Mouse (Mus musculus) thymus, postnatal 25 days (tissue): ENCODE measurements around the gene Wnt11.

Source experiments
- DNase-seq: peaks from one replicate; pipeline ENCODE4 v3.0.0; 2022

Gene Wnt11

DNA sequence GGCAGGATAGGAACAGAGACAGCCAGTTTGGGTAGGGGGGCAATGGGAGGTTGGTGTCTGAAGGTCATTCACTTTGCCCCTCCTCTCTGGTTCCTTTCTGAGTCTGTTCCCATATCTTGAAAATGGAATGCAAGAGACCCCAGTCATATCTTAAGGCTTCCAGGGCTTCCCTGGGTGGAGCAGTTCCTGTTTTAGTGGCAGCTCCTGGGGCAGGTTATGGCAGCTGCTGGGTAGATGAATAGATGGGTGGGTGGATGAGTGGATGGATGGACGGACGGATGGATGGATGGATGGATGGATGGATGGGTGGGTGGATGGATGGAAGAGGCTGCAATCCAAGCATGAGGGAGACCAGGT, 32.9 kb downstream of the Wnt11 start:
- no peak for DNase-seq

DNA sequence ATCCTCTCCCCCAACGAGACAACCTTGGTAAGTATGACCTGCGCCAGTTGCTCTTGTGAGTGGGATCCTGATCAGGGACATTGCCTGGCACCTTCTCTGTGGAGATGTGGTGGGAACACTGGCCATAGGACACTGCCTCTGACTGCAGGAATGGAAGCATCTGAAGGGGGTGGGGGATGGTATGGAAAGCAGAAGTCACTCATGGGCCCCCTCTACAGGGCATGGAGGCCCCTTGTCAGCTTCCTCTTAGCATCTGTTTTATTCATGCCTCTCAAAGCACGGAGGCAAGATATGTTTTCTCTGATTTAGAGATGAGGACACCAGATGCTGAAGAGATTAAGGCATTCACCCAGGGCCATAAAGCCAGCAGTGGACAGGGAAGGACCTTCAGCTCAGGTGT, 34.2 kb downstream of the Wnt11 start:
- no peak for DNase-seq

DNA sequence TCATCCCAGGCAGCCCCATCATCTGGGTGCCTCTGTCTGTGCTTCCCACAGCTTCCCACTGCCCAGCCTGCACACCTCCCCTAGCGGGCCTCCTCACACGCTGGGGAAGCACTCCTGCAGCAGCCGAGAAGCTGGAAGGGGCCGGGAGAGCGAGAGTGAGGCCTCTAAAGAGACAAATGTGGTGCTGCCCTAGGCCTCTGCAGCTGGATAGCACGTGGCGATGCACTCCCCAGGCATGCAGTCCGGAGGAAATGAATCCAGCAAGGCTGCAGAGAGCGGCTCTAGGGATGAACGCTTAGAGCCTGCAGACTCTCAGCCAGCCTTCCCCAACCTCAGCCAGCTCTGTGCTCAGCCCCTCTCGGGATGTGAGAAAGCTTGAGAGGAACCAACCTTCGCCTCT, 35.9 kb downstream of the Wnt11 start:
- DNase-seq, result no peak

DNA sequence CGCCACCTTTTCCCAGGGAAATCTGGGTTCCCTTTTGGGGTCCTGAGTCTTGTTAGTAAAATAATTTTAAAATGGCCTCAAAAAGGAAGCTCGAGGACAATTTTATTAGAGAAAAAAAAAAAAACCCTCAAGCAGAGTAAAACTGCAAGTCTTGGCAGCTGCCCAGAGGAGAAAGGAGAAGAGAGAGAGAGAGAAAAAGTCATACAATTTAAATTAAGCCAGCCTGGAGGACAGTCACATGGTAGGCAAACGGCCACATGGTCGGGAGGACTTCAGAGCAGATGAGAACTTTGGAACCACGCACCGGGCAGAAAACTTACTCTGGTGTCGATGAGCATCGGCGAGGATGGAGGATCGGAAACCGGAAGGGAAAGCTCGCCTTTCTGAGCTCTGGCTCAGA, 37.0 kb downstream of the Wnt11 start:
- no peak for DNase-seq

DNA sequence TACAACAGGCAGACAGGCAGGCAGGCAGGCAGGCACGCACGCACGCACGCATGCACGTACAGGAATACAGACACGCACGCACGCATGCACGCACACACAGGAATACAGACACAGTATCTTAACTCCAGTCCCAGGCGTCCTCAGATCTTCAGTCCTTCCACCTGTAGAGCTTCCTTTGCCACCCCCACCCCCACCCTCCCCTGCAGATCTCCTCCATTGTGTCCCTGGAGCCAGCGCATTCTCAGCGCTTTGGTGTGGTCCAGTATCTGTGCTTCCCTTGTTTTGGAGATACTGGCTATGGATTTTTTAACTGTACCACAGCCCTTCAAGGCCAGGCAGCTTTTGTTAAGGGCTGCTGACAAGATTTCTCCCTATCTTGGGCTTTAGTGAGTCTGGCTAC, 38.4 kb downstream of the Wnt11 start:
- no peak for DNase-seq

DNA sequence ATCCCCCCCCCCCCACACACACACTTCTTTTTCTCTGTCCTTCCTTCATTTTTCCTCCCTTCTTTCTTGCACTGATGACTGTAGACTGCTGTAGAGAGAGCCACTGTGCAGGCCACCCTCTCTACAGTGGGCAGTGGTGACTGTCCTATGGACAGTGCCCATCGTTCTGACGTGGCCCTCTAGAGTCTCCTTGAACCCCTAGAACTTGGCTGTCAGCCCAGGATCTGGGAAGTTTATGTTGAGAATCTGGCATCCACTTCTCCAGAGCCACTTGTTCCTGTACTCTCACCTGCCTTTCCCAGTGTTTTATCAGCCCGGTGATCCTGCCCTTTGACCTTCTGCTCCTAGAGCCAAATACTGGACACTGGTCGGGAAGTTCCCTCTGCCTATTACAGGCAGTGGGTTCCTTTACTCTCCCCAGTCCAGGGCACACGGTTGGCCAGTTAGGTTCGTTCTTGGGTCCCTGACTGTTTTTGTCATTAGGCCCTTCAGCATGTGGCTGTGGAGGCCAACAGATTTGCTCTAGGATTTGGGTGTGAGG, 39.6 kb downstream of the Wnt11 start:
- DNase-seq, result no peak

DNA sequence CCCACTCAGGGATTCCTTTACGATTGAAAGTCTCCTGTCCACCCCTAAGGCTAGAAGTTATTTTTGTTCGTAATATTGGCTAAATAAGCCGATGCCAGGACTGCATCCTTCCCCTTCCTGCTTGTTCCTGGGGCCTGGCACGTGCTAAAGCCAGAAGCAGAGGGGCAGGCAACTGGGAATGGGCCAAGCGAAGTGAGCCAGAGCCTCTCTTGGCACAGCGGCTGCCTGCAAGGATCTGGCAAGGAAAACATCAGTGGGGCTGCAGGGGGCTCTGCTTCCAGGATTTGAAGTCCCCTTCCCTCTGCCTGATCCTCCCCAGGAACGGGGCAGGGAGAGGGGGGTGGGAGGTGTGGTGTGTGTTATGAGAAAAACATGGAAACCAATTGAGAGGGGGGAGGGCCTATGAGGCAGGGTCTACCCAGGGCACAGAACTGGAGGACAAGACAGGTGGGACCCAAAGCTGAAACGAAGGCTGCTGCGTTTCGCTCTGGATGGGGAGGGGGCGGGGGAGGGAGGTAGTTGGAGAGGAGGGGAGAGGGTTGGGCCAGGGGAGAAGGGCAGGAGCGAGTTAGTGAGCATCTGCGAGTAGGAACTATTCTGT, 40.6 kb downstream of the Wnt11 start:
- DNase-seq, result no peak

DNA sequence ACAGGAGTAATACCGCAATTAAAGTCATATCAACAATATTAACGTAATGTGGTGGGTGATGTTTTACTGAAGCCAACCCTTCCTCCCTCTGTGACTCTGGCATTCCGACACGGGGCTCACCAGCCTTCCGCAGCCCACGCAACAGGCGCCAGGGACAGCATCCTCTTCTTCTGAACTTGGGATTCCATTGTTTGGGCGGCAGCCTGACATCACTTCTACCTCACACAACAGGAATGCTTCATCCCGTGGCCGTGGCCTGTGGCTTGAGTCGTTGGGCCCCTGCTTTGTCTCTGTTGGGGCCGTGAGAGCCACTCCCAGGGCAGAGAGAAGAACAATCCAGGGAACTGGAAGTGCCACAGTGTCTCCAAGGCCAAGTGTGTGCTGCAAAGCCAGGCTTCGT, 41.2 kb downstream of the Wnt11 start:
- no peak for DNase-seq

DNA sequence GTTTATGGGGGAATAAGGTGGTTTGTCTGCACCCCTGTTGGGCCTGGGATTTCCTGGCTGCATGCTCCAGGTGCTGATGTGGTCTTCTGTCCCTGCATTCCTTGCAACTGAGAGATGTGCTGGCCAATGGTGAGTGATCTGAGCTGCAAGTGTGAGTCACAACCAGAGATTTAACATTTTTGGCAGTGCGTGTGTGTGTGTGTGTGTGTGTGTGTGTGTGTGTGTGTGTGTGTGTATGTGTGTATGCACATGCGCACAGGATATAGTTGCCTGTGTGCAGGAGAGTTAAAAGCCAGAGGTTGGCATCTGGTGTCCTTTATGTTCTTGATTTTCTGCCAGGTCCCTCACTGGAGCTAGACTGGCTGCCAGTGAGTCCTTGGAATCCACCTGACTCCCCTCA, 44.3 kb downstream of the Wnt11 start:
- DNase-seq, result no peak

DNA sequence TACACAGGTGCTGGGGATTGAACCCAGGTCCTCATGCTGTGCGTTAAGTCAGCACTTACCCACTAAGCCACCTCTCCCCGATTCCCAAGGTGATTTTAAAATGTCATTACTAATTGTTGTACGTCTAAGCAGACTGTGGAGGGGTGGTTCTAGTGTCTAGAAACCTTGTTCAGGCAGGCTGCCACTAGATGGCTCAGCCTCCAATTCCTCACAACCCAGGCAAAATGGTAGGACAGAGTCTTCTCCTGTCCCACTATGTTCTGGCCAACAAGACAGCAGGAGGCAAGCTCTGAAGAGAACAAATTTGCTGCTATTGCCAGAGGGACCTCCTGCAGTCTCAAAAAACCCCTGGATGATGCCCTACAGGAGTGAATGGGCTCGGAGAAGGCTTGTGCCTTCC, 47.0 kb downstream of the Wnt11 start:
- DNase-seq, result no peak

DNA sequence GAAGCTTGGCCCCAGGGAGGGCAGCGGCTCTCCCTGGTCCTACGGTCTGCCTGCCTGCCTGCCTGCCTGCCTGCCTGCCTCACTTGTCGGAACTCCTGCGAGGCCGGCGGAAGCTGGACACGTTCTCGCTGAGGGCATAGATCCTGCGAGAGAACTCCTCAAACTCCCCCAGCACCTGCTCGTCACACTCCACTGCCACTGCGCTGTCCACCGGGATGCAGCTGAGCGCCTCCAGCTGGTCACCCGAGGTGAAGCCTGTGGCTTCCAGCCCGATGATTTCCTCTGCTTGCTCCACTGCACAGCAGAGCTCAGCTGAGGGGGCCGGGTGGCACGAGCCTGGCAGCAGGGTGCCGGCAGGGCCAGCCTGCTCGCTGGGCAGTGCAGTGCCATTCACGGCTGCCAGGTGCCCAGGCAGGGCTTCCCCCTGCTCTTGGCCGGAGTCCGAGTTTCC, 52.9 kb downstream of the Wnt11 start:
- DNase-seq, result no peak

DNA sequence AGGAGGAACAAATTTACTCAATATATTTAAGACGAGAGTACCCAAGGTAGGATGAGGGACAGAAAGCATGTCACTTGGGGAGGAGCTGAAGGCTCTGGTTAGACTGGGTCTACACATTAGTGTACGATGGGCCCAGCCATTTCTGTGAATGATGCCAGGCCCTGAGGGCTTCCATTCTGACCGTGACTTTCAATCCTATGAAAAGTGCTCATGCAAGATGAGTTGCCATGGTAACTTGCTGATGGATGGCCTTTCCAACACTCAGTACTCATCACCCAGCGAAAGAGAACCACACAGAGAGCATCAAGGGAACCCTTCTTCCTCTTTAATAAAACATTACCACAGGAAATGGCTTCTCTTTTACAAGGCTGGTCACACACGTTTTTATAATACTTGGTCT, 53.9 kb downstream of the Wnt11 start:
- DNase-seq, result no peak

DNA sequence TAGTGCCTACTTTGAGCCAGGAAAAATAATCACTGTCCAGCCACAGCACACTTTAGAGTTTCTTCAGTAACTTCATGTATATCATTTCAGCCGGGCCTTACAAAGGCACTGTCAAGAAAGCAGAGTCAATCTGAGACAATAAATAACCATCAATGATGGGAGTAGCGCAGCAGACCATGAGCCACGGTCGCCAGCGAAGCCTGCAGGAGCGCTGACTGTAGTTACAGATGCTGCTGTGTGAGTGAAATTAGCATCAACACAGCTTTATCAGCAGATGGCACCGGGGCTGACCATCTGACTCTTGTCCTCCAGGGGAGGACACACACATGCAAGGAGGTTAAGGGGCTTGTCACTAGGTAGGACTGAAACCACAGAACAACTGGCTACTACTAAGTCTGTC, 54.3 kb downstream of the Wnt11 start:
- DNase-seq, result no peak

DNA sequence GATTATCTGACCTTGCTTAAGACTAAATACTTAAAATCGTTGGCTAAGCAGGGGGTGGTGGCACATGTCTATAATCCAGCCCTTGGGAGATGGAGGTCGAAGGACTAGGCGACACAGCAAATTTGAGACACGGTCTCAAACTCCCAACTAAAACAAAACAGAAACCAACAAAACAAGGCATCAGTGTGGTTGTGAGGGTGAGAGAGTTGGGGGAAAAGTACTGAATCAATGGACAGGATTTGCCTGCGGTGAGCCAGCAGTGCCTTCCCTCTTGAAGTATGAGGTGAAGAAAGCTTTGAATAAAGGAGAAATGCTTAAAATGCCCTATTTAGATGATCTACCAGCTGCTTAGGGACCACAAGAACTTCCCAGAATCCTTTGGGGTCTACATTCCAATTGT, 58.2 kb downstream of the Wnt11 start:
- no peak for DNase-seq

DNA sequence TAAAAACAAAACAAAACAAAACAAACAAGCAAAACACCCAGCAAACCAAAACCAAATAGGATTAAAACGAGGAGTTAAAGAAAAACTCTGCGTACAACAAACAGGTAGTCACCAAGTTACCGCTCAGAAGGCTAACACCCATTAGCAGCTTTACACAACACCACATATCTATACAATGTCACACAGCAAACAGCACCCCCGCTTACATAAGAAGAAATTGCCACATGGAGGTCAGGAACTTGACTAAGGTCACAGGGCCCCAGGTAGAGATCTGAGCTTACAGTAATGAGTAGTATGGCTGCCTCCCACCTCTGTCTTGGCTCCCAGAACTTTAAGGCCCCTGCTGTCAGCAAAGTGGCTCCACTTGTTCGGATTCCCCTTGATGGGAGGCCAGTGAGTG, 59.4 kb downstream of the Wnt11 start:
- DNase-seq, result no peak

DNA sequence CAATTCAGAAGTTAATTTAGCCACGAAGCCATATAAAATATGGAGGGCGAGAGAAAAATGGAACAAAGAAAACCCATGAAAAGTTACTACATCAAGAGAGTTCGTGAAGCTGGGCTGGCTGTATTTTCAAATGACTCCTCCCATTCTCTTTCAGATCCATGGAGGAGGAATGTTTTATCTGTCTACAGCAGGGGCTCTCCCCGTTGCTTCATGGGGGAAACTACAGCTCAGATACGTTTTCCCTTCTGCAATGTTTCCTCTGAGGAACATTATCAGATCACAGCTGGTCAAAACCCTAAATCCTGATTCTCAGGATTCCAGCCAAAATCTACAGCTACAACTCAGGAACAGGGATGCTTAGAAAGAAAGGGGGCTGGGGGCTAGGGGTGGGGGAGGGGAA, 59.9 kb downstream of the Wnt11 start:
- DNase-seq, result no peak

DNA sequence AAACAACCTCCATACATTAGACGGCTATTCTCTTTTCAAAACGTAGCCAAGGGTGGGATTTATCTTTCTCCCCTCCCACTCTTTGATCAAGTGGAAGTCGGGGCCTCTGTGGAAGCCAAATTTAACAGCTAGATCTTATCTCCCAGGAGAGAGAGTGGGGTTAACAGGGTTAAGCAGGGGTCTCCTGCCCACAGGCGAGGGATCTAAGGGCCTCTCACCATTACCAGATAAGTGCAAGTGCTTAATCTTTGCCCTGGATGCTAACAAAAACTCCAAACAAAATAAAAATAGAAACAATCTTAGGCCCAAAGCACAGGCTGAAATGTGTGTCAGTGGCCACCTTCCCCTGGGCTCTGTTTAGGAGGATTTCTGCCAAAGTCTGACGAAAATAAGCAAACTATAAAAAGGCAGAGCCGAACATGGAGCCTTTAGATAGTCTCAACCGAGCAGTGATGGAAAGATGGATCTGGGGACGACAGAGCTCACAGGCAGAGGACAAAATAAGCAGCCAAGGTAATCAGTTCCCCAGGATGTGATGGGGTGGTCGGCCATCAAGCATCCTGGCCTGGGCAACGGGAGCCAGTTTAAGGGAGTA, 60.7 kb downstream of the Wnt11 start:
- DNase-seq, result no peak

DNA sequence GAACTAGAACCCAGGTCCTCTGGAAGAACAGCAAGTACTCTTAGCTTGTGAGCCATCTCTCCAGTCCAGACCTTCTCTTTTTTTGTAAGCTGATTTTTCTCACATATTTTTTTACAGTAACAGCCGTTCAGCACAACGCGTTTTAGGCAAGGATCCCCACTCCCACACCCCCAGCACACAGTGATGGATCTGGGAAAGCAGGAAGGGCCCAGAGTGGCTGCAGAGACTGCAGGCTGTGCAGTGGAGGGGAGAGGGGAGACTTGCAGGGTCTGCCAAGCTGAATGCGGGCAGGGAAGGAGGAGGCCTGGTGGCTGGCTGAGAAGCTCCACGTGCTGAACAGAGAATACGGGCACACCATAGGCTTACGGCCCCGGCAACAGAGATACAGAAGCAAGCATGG, 62.4 kb downstream of the Wnt11 start:
- DNase-seq, result no peak

DNA sequence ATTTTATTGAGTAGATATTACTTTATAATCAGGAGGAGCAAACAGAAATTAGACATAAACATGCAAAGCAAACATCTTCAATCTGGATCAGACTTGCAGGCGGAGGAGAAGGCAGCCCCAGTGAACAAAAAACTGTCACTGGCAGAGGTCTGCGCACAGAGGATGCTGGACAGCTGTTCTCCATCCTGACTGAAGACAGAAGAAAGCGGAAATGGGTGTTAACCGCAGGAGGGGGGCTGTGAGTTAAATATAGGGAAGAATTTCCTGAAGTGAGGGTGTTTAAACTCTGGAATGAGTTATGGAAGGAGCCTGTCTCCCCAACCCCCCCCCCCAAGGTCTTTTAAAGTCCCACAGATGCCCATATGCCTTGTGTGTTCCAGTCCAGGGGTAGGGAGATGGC, 64.9 kb downstream of the Wnt11 start:
- no peak for DNase-seq

DNA sequence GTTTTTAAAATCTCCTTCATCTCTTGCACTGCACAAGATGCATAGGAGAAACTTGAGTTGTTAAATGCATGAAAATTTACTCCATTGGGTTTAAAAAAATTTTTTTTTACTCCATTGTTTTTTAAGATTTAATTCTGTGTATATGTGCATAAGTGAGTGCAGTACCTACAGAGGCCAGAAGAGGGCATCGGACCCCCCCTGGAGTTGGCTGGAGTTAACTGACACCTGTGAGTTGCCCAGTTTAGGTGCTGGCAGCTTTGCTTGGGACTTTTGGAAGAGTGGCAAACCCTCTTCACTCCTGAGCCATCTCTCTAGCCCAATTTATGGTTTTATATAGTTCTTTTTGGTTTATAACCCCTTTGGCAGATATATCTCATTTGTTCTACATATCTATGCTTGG, 66.2 kb downstream of the Wnt11 start:
- DNase-seq, result no peak

DNA sequence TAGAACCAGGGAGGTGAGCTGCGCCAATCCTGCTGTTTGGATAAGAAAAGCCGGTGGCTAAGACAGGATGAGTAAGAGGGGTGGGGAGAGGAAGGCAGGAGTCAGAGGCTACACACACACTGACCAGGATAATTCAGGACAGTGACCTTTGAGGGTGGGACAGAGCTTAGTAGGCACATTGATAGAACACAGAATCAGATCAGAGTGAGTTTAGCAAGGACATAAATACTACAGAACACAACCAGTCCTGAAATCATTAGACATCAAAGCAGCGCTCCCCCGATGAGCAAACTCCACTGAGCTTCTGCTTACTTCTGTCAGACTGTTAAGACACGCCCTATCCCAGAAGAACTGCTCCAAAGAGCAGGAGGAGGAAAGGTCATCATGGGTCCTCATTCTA, 69.0 kb downstream of the Wnt11 start:
- no peak for DNase-seq
